Mouse (Mus musculus) lung, postnatal 0 days (tissue): ENCODE results near the gene Stfa3. TPM values are rescaled to one million over a fixed set of nuclear protein-coding genes. Genes with fewer than 3 reads are reported as not detected.
"Not testable (repeated sequence)": the region's sequence is repeated elsewhere in the genome, so short reads cannot be mapped to it uniquely, and the experiment has no call there.

Experiments
- ATAC-seq: fragments of 200-750 bp; cut with Nextera tagmentation; 2 replicates; pipeline ENCODE4 v1.8.0; 2017; ENCODE audit warnings: moderate library complexity
- DNase-seq: peaks from one replicate; pipeline ENCODE4 v3.0.0-alpha.2; 2016; ENCODE audit warnings: low spot score
- H3K27ac ChIP-seq: fragments of 300-500 bp; sonication (generic); 2 replicates; pipeline ENCODE4 v1.5.1; 2014; ENCODE audit warnings: antibody characterized with exemption, mild to moderate bottlenecking, low read length, mixed read lengths
- H3K27me3 ChIP-seq: fragments of 300-500 bp; sonication (generic); replicated peaks from 2 replicates; pipeline ENCODE4 v1.6.1; 2014; ENCODE audit warnings: low read length, mixed read lengths; ENCODE audit not compliant: insufficient read depth
- H3K36me3 ChIP-seq: fragments of 300-500 bp; sonication (generic); 2 replicates; pipeline ENCODE4 v1.6.1; 2014; ENCODE audit warnings: low read length, mixed read lengths; ENCODE audit not compliant: insufficient read depth
- H3K4me1 ChIP-seq: fragments of 300-500 bp; sonication (generic); 2 replicates; pipeline ENCODE4 v1.6.1; 2014; ENCODE audit warnings: antibody characterized with exemption, low read depth, low read length, mixed read lengths; ENCODE audit not compliant: insufficient read depth
- H3K4me2 ChIP-seq: fragments of 300-500 bp; sonication (generic); replicated peaks from 2 replicates; pipeline ENCODE4 v1.6.1; 2014; ENCODE audit warnings: low read depth, mild to moderate bottlenecking, low read length, moderate library complexity, mixed read lengths
- H3K4me3 ChIP-seq: fragments of 300-500 bp; sonication (generic); 2 replicates; pipeline ENCODE4 v1.5.1; 2014; ENCODE audit warnings: low read depth, low read length
- H3K9ac ChIP-seq: fragments of 300-500 bp; sonication (generic); replicated peaks from 2 replicates; pipeline ENCODE4 v1.6.1; 2014; ENCODE audit warnings: low read depth, mild to moderate bottlenecking
- H3K9me3 ChIP-seq: fragments of 300-500 bp; sonication (generic); 2 replicates; pipeline ENCODE4 v1.6.1; 2016; ENCODE audit warnings: low read length, mixed read lengths
- CTCF ChIP-seq: IDR thresholded peaks from 2 replicates; pipeline ENCODE4 v1.5.1; 2016; ENCODE audit warnings: antibody characterized with exemption, mild to moderate bottlenecking
- EP300 ChIP-seq: IDR thresholded peaks from 2 replicates; pipeline ENCODE4 v1.6.1; 2016; ENCODE audit warnings: antibody characterized with exemption, mild to moderate bottlenecking, control low read depth
- WGBS: fragments of 180-500 bp; shearing (Covaris S2); extraction: QIAGEN DNeasy Blood & Tissue Kit; methylation state at CpG from one replicate; pipeline ENCODE4 v1.1.7; 2014; 5-methylcytosine and 5-hydroxymethylcytosine counted together
- polyA plus RNA-seq: library from polyadenylated mRNA; unstranded; fragments of >200 nt; fragmentation: Nextera tagmentation; extraction: Ambion mirVana; gene quantifications from 2 replicates; pipeline ENCODE4 v1.2.1, GENCODE M21; 2015

Gene Stfa3
- polyA plus RNA-seq, 1 experiment from 2014 or later: 14.5 TPM

DNA sequence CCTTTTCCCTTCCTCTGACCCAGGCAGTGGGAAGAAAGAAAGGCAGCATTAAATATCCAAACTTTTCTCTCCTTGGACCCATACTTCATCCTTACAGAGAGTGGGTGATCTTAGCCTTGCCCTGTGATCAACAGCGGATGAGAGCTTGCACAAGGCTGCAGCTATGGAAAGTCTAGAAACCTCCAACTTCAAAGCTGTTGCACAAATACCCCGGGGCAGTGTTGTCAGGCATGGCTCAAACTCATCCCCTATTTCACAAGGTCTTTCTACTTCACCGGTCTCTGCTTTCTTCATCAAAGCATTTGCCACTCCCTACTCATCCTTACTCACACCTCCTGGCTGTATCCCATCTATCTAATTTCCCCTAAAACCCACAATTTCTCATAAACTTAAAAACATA is 10.2 kb upstream of the Stfa3 start:
- Histone ChIP-seq H3K27me3 (no peaks in the 10 kb centered on the region), H3K4me3 (no peak overlapping the region), H3K4me2 (no peak overlapping the region), H3K9me3 (no peaks in the 10 kb centered on the region), H3K9ac (no peak overlapping the region), H3K27ac (no peak overlapping the region), H3K4me1 (no peaks in the 10 kb centered on the region), H3K36me3 (no peaks in the 10 kb centered on the region)
- TF ChIP-seq EP300 (no peak), CTCF (no peak)
- WGBS: 83% methylated on average over 3 of the region's 3 CpGs
- DNase-seq (no peak), ATAC-seq (no peak)

DNA sequence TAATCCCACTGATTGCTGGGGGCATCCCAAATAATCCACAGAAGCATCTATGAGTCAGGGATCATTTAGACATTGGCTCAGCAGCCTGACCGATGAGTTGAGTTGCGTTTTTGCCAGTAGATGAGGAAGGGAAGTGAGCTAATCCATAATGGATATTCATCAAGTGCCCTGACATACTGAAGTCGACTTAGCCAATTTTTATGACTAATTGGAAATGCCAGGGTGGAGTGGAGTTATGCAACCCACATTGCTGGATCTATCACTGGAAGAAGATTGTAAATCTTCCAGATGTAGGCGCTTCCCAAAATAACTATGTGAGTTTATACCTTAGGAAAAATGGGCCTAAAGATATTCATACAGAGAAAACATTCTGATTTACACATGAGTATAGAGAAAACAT is 8.9 kb upstream of the Stfa3 start:
- Histone ChIP-seq H3K27me3 (no peaks in the 10 kb centered on the region), H3K27ac (no peak overlapping the region), H3K9ac (no peak overlapping the region), H3K4me1 (no peaks in the 10 kb centered on the region), H3K4me3 (no peak overlapping the region), H3K9me3 (no peaks in the 10 kb centered on the region), H3K36me3 (no peaks in the 10 kb centered on the region), H3K4me2 (no peak overlapping the region)
- no peak for ATAC-seq
- TF ChIP-seq CTCF: no peak
- TF ChIP-seq EP300: no peak
- no peak for DNase-seq
- 68% methylated on average over 4 of the region's 4 CpGs for WGBS

DNA sequence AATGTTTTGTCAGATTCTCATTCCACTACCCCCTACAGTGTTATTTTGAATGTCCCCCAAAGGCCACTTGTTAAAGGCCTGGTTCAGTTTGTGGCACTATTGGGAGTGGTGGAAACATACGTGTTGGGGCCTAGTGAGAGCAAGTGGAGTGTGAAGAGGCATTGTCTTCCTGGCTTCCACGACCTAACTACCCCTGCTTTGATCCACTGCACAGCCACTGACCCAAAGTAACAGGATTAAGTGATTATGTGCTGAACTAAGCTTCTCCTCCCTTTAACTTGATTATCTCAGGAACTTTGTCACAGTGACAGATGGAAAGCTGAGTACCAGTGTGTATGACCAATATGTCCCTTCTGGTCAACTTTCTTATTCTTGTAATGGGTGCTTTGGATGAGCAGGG is 5.2 kb upstream of the Stfa3 start:
- Histone ChIP-seq H3K9ac (no peak overlapping the region), H3K4me1 (no peaks in the 10 kb centered on the region), H3K36me3 (no peaks in the 10 kb centered on the region), H3K4me2 (no peak overlapping the region), H3K9me3 (no peaks in the 10 kb centered on the region), H3K27ac (no peak overlapping the region), H3K27me3 (no peaks in the 10 kb centered on the region), H3K4me3 (no peak overlapping the region)
- 49% methylated on average over 2 of the region's 2 CpGs for WGBS
- no peak for TF ChIP-seq EP300
- no peak for TF ChIP-seq CTCF
- ATAC-seq: no peak
- DNase-seq: no peak

DNA sequence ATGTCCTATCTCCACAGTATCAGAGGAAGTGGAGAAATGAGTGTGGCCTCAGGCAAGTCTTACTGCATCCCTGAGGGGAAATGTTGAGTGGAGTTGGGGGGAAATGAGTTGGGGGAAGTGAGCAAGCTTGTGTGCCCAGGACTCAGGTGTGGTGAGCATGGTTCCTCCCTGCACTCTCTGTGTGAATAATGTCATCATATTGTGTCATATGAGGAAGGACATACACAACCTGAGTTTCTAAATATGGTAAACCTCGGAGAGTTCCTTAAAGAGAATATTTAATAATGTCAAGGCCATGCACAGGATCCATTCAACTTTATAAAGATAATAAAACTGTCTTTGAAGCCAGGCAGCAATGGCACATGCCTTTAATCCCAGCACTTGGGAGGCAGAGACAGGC is 34.2 kb downstream of the Stfa3 start:
- H3K4me1 ChIP-seq, H3K9ac ChIP-seq, H3K27ac ChIP-seq, ATAC-seq, H3K4me3 ChIP-seq, H3K9me3 ChIP-seq, H3K27me3 ChIP-seq, H3K36me3 ChIP-seq, DNase-seq, H3K4me2 ChIP-seq: not testable (repeated sequence)
- 66% methylated on average over 1 of the region's 1 CpGs for WGBS

DNA sequence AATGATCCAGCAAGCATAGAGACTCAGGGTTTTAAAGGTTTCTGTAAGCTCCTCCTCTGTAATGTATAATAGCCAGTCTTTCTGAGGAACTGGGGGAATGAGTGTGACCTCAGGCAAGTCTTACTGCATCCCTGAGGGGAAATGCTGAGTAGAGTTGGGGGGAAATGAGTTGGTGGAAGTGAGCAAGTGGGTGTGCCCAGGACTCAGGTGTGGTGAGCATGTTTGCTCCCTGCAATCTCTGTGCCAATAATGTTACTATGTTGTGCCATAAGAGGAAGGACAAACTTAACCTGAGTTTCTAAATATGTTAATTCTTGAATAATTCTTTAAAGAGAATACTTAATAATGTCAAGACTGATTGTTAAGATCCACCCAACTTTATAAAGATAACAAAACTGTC is 46.8 kb downstream of the Stfa3 start, which contains the start of gene Stfa2:
Gene Stfa2 (minus strand): TSS at position 101 of the 400 bp plus-strand sequence.
- H3K36me3 ChIP-seq: no peaks in the 10 kb centered on the region
- DNase-seq (no peak), ATAC-seq (no peak)
- H3K4me1 ChIP-seq: no peaks in the 10 kb centered on the region
- no peaks in the 10 kb centered on the region for H3K9me3 ChIP-seq
- H3K27me3 ChIP-seq: no peaks in the 10 kb centered on the region
- H3K9ac ChIP-seq: no peak within 1 kb of the TSS
- no peak within 1 kb of the TSS for H3K27ac ChIP-seq
- TF ChIP-seq CTCF (no peak), EP300 (no peak)
- H3K4me3 ChIP-seq: no peak within 1 kb of the TSS
- no peak within 1 kb of the TSS for H3K4me2 ChIP-seq

Other genes with a start within 250 kb of the Stfa3 start
- gene Gm5416, start 245.0 kb downstream of the Stfa3 start, polyA plus RNA-seq: 5.7 and 5.8 TPM in 2 replicates
- 19.0 and 24.4 TPM in 2 replicates for gene 2010005H15Rik, start 233.9 kb downstream of the Stfa3 start, polyA plus RNA-seq
- gene Stfa1, start 178.4 kb downstream of the Stfa3 start, polyA plus RNA-seq: 83.8 and 88.0 TPM in 2 replicates
- 0.67 TPM in 1 of 2 replicates, not detected in the other for gene BC117090, start 121.1 kb downstream of the Stfa3 start, polyA plus RNA-seq
- 54.2 and 65.9 TPM in 2 replicates for gene BC100530, start 87.6 kb downstream of the Stfa3 start, polyA plus RNA-seq
- 19.8 and 20.5 TPM in 2 replicates for gene Stfa2, start 46.9 kb downstream of the Stfa3 start, polyA plus RNA-seq
- gene Casr, start 106.7 kb upstream of the Stfa3 start, polyA plus RNA-seq: 0.12 TPM in 1 of 2 replicates, not detected in the other
- 1.9 and 2.6 TPM in 2 replicates for gene Cd86, start 210.7 kb upstream of the Stfa3 start, polyA plus RNA-seq
- gene Ildr1, start 238.6 kb upstream of the Stfa3 start, polyA plus RNA-seq: 8.8 and 10.7 TPM in 2 replicates